Mouse (Mus musculus) CH12.LX (cell line): ENCODE data around the gene Prickle2. TPM values are rescaled to one million over a fixed set of nuclear protein-coding genes. Genes with fewer than 3 reads are reported as not detected.

Experiments used
- DNase-seq: peaks from one replicate; pipeline ENCODE4 v3.0.0-alpha.2; 2013; ENCODE audit errors: extremely low read depth
- H3K27ac ChIP-seq: 2 replicates; pipeline ENCODE4 v1.5.1; 2012; ENCODE audit warnings: low read depth, mild to moderate bottlenecking, control low read depth, moderate library complexity; ENCODE audit not compliant: insufficient read depth
- H3K27me3 ChIP-seq: replicated peaks from 2 replicates; pipeline ENCODE3; 2012; ENCODE audit warnings: inconsistent platforms
- H3K36me3 ChIP-seq, 2 experiments: replicated peaks in 1 of 2; 2 replicates each; pipeline versions ENCODE3 to v1.6.1; 2012; ENCODE audit warnings: inconsistent platforms in 1 of 2, low read length in 1 of 2, mild to moderate bottlenecking in 1 of 2, mixed read lengths in 1 of 2, moderate library complexity in 1 of 2; ENCODE audit not compliant: control insufficient read depth in 1 of 2, insufficient read depth in 1 of 2
- H3K4me1 ChIP-seq, 2 experiments: 2 replicates each; pipeline ENCODE4 v1.6.1; 2012; ENCODE audit warnings: inconsistent platforms in 1 of 2, moderate library complexity in 1 of 2; ENCODE audit not compliant: insufficient read depth in 2 of 2, control insufficient read depth in 1 of 2
- H3K4me2 ChIP-seq: 2 replicates; pipeline ENCODE4 v1.6.1; 2012; ENCODE audit warnings: low read depth, mild to moderate bottlenecking, control low read depth; ENCODE audit not compliant: poor library complexity, insufficient read depth, severe bottlenecking
- H3K4me3 ChIP-seq, 3 experiments: fragments of 150-350 bp in 1 of 3; sonication (generic) in 1 of 3; replicated peaks in 1 of 3; 2 replicates each; pipeline versions ENCODE3 to v1.5.1; 2011 to 2012; ENCODE audit warnings: low read depth in 2 of 3, low read length in 2 of 3, mild to moderate bottlenecking in 2 of 3, moderate library complexity in 2 of 3, control low read depth in 1 of 3, improper control_type of control experiment in 1 of 3, inconsistent platforms in 1 of 3, mixed read lengths in 1 of 3; ENCODE audit not compliant: poor library complexity in 1 of 3
- H3K79me2 ChIP-seq: replicated peaks from 2 replicates; pipeline ENCODE4 v1.6.1; 2012; ENCODE audit warnings: mild to moderate bottlenecking, moderate library complexity; ENCODE audit not compliant: control insufficient read depth, poor library complexity, insufficient read depth, severe bottlenecking; ENCODE audit errors: extremely low read depth
- H3K9ac ChIP-seq: 2 replicates; pipeline ENCODE4 v1.6.1; 2012; ENCODE audit warnings: low read depth, mild to moderate bottlenecking, control low read depth, moderate library complexity; ENCODE audit not compliant: insufficient read depth
- H3K9me3 ChIP-seq: replicated peaks from 2 replicates; pipeline ENCODE3; 2012; ENCODE audit warnings: low read length, inconsistent platforms, mixed read lengths
- BHLHE40 ChIP-seq: IDR thresholded peaks from 2 replicates; pipeline ENCODE4 v1.6.1; 2011; ENCODE audit warnings: mild to moderate bottlenecking, low read depth, low read length, improper control_type of control experiment
- CHD1 ChIP-seq: IDR thresholded peaks from 2 replicates; pipeline ENCODE4 v1.6.1; 2012; ENCODE audit warnings: low read depth, low read length, improper control_type of control experiment, inconsistent platforms
- E2F4 ChIP-seq: IDR thresholded peaks from 2 replicates; pipeline ENCODE4 v1.6.1; 2011; ENCODE audit warnings: low read depth, low read length, improper control_type of control experiment; ENCODE audit not compliant: insufficient replicate concordance
- EP300 ChIP-seq: IDR thresholded peaks from 2 replicates; pipeline ENCODE4 v1.6.1; 2011; ENCODE audit warnings: low read length, improper control_type of control experiment
- GABPA ChIP-seq: IDR thresholded peaks from 2 replicates; pipeline ENCODE4 v1.6.1; 2012; ENCODE audit warnings: low read depth, low read length, improper control_type of control experiment, inconsistent platforms; ENCODE audit not compliant: insufficient replicate concordance
- HCFC1 ChIP-seq: IDR thresholded peaks from 2 replicates; pipeline ENCODE4 v1.6.1; 2012; ENCODE audit warnings: low read depth, mild to moderate bottlenecking, inconsistent platforms, low read length, improper control_type of control experiment
- IRF4 ChIP-seq: IDR thresholded peaks from 2 replicates; pipeline ENCODE4 v1.6.1; 2014; ENCODE audit warnings: low read depth, mild to moderate bottlenecking, inconsistent platforms, low read length, improper control_type of control experiment
- JUN ChIP-seq: IDR thresholded peaks from 2 replicates; pipeline ENCODE4 v1.6.1; 2011; ENCODE audit warnings: low read depth, mild to moderate bottlenecking, low read length, improper control_type of control experiment, moderate library complexity; ENCODE audit not compliant: insufficient read depth
- KAT2A ChIP-seq: IDR thresholded peaks from 2 replicates; pipeline ENCODE4 v1.6.1; 2012; ENCODE audit warnings: low read length, improper control_type of control experiment, inconsistent platforms; ENCODE audit not compliant: insufficient replicate concordance
- MAX ChIP-seq: IDR thresholded peaks from 2 replicates; pipeline ENCODE4 v1.6.1; 2011; ENCODE audit warnings: low read length, improper control_type of control experiment
- MAZ ChIP-seq: IDR thresholded peaks from 2 replicates; pipeline ENCODE4 v1.6.1; 2012; ENCODE audit warnings: low read depth, mild to moderate bottlenecking, inconsistent platforms, low read length, improper control_type of control experiment, moderate library complexity
- MXI1 ChIP-seq: IDR thresholded peaks from 2 replicates; pipeline ENCODE4 v1.6.1; 2011; ENCODE audit warnings: mild to moderate bottlenecking, low read depth, low read length, improper control_type of control experiment
- NELFE ChIP-seq: IDR thresholded peaks from 2 replicates; pipeline ENCODE4 v1.6.1; 2011; ENCODE audit warnings: low read depth, low read length, improper control_type of control experiment
- PAX5 ChIP-seq: IDR thresholded peaks from 2 replicates; pipeline ENCODE4 v1.6.1; 2012; ENCODE audit warnings: low read length, inconsistent platforms, mixed read lengths
- POLR2A ChIP-seq: IDR thresholded peaks from 2 replicates; pipeline ENCODE4 v1.6.1; 2011; ENCODE audit warnings: low read depth, mild to moderate bottlenecking, improper control_type of control experiment, low read length
- SIN3A ChIP-seq: IDR thresholded peaks from 2 replicates; pipeline ENCODE4 v1.6.1; 2012; ENCODE audit warnings: low read length, improper control_type of control experiment, inconsistent platforms
- SMC3 ChIP-seq: IDR thresholded peaks from 2 replicates; pipeline ENCODE4 v1.6.1; 2011; ENCODE audit warnings: low read depth, low read length, improper control_type of control experiment
- TBP ChIP-seq: conservative IDR thresholded peaks from 2 replicates; pipeline ENCODE4 v1.6.1; 2011; ENCODE audit warnings: low read depth, low read length, improper control_type of control experiment
- TCF12 ChIP-seq: IDR thresholded peaks from 2 replicates; pipeline ENCODE4 v1.6.1; 2014; ENCODE audit warnings: low read depth, mild to moderate bottlenecking, inconsistent platforms, low read length, improper control_type of control experiment
- UBTF ChIP-seq: IDR thresholded peaks from 2 replicates; pipeline ENCODE4 v1.6.1; 2012; ENCODE audit warnings: low read depth, mild to moderate bottlenecking, inconsistent platforms, low read length, improper control_type of control experiment, moderate library complexity
- USF1 ChIP-seq: IDR thresholded peaks from 2 replicates; pipeline ENCODE4 v1.6.1; 2014; ENCODE audit warnings: low read depth, mild to moderate bottlenecking, inconsistent platforms, low read length, improper control_type of control experiment
- ZC3H11A ChIP-seq: IDR thresholded peaks from 2 replicates; pipeline ENCODE4 v1.6.1; 2012; ENCODE audit warnings: low read depth, mild to moderate bottlenecking, inconsistent platforms, low read length, improper control_type of control experiment
- ZKSCAN1 ChIP-seq: IDR thresholded peaks from 2 replicates; pipeline ENCODE4 v1.6.1; 2012; ENCODE audit warnings: low read depth, inconsistent platforms, low read length, improper control_type of control experiment, borderline replicate concordance
- ZMIZ1 ChIP-seq: IDR thresholded peaks from 2 replicates; pipeline ENCODE4 v1.6.1; 2012; ENCODE audit warnings: low read depth, mild to moderate bottlenecking, inconsistent platforms, low read length, improper control_type of control experiment
- ZNF384 ChIP-seq: IDR thresholded peaks from 2 replicates; pipeline ENCODE4 v1.6.1; 2012; ENCODE audit warnings: low read depth, low read length, improper control_type of control experiment, inconsistent platforms
- dilution Hi-C: fragments of 300-500 bp; cut with MboI; formaldehyde crosslinking; loops from 2 replicates; pipeline ENCODE4 v1.14.3; 2020; ENCODE audit warnings: low sequenced_read_pairs; ENCODE audit not compliant: extremely low pct_unique_long_range_greater_than_20kb, extremely low pct_ligation_motif_present
- in situ Hi-C: fragments of 300-500 bp; cut with MboI; formaldehyde crosslinking; loops from 3 replicates; pipeline ENCODE4 v1.14.3; 2019; ENCODE audit warnings: low sequenced_read_pairs, low pct_ligation_motif_present, low pct_unique_long_range_greater_than_20kb, mixed read lengths
- polyA plus RNA-seq: library from polyadenylated mRNA; unstranded; fragments of >175 nt; gene quantifications from 2 replicates; pipeline ENCODE4 v1.2.1, GENCODE M21; 2012; ENCODE audit warnings: low read depth; ENCODE audit not compliant: insufficient read length
- total RNA-seq, 2 experiments: library from RNA; depleted of rRNA; stranded (reverse); fragments of 300-350 nt in 1 of 2; fragments of >200 nt in 1 of 2; gene quantifications; 2 replicates each; pipeline ENCODE4 v1.2.3; 2012 to 2014

Gene Prickle2
- total and polyA plus RNA-seq, 3 experiments = not detected

- Histone ChIP-seq H3K27me3 (no peaks in the 10 kb centered on the region), H3K79me2 (no peaks in the 10 kb centered on the region), H3K9me3 (peaks cover 63% of the 10 kb centered on the region), H3K36me3 (no peaks in the 10 kb centered on the region), H3K9ac (no peak overlapping the region), H3K27ac (no peak overlapping the region), H3K4me2 (no peak overlapping the region), H3K4me3 (no peak overlapping the region), H3K4me1 (no peaks in the 10 kb centered on the region)
- dilution Hi-C loops = no loop called here
- in situ Hi-C loops = no loop called here
- DNase-seq = no peak
- no peak for TF ChIP-seq IRF4
- no peak for TF ChIP-seq MAZ
- no peak for TF ChIP-seq MAX
- no peak for TF ChIP-seq KAT2A
- TF ChIP-seq POLR2A = no peak
- no peak for TF ChIP-seq PAX5
- no peak for TF ChIP-seq JUN
- TF ChIP-seq MXI1 = no peak
- no peak for TF ChIP-seq HCFC1
- no peak for TF ChIP-seq EP300
- TF ChIP-seq USF1 = no peak
- no peak for TF ChIP-seq TBP
- no peak for TF ChIP-seq BHLHE40
- TF ChIP-seq SMC3 = no peak
- TF ChIP-seq NELFE = no peak
Observed at GRCm38 (mm10) chr6:92509712-92510111, 196.2 kb downstream of the Prickle2 start.

GRCm38 (mm10) chr6:92506276-92506675, 199.7 kb downstream of the Prickle2 start:
- dilution Hi-C loops = no loop called here
- no peaks in the 10 kb centered on the region for H3K4me1 ChIP-seq

More at GRCm38 (mm10) chr6:92506276-92506675, 199.7 kb downstream of the Prickle2 start:
- DNase-seq = no peak
- Histone ChIP-seq H3K9ac (no peak overlapping the region), H3K4me3 (no peak overlapping the region), H3K4me2 (no peak overlapping the region), H3K36me3 (no peaks in the 10 kb centered on the region), H3K9me3 (peaks cover 60% of the 10 kb centered on the region), H3K27ac (no peak overlapping the region), H3K79me2 (no peaks in the 10 kb centered on the region), H3K27me3 (no peaks in the 10 kb centered on the region)
- TF ChIP-seq TCF12 (no peak), BHLHE40 (no peak), POLR2A (no peak), MAZ (no peak), UBTF (no peak), ZNF384 (no peak), EP300 (no peak), E2F4 (no peak), MAX (no peak), USF1 (no peak), GABPA (no peak), SIN3A (no peak), CHD1 (no peak), ZKSCAN1 (no peak), ZC3H11A (no peak), ZMIZ1 (no peak)
- in situ Hi-C loops = no loop called here
